Mouse (Mus musculus) midbrain, embryonic 12.5 days (tissue): ENCODE data around the gene Clec2d. TPM values are rescaled to one million over a fixed set of nuclear protein-coding genes. Genes with fewer than 3 reads are reported as not detected.

ENCODE experiments used
- ATAC-seq: fragments of 200-750 bp; cut with Nextera tagmentation; 2 replicates; pipeline ENCODE4 v1.8.0; 2017; ENCODE audit warnings: low read depth, moderate TSS enrichment, moderate library complexity; ENCODE audit not compliant: low FRiP score
- H3K27ac ChIP-seq: fragments of 300-500 bp; sonication (generic); replicated peaks from 2 replicates; pipeline ENCODE4 v1.5.1; 2016; ENCODE audit warnings: mild to moderate bottlenecking
- H3K27me3 ChIP-seq: fragments of 300-500 bp; sonication (generic); 2 replicates; pipeline ENCODE4 v1.6.1; 2016; ENCODE audit warnings: mild to moderate bottlenecking
- H3K36me3 ChIP-seq: fragments of 300-500 bp; sonication (generic); 2 replicates; pipeline ENCODE4 v1.6.1; 2016
- H3K4me1 ChIP-seq: fragments of 300-500 bp; sonication (generic); 2 replicates; pipeline ENCODE4 v1.6.1; 2016
- H3K4me2 ChIP-seq: fragments of 300-500 bp; sonication (generic); replicated peaks from 2 replicates; pipeline ENCODE4 v1.6.1; 2016; ENCODE audit warnings: mild to moderate bottlenecking, moderate library complexity
- H3K4me3 ChIP-seq: fragments of 300-500 bp; sonication (generic); 2 replicates; pipeline ENCODE4 v1.5.1; 2016; ENCODE audit warnings: mild to moderate bottlenecking
- H3K9ac ChIP-seq: fragments of 300-500 bp; sonication (generic); replicated peaks from 2 replicates; pipeline ENCODE4 v1.6.1; 2016; ENCODE audit warnings: mild to moderate bottlenecking, moderate library complexity
- H3K9me3 ChIP-seq: fragments of 300-500 bp; sonication (generic); 2 replicates; pipeline ENCODE4 v1.6.1; 2016; ENCODE audit warnings: mild to moderate bottlenecking
- WGBS: fragments of 180-500 bp; shearing (Covaris S2); methylation state at CpG from one replicate; pipeline ENCODE4 v1.1.7; 2016; 5-methylcytosine and 5-hydroxymethylcytosine counted together
- polyA plus RNA-seq: library from polyadenylated mRNA; unstranded; fragments of >200 nt; fragmentation: Nextera tagmentation; extraction: Ambion mirVana; gene quantifications from 2 replicates; pipeline ENCODE4 v1.2.1, GENCODE M21; 2016

Clec2d gene
- polyA plus RNA-seq, 1 experiment from 2014 or later, result 0.14 TPM

GRCm38 (mm10) chr6:129216721-129217230, 36.4 kb downstream of the Clec2d start:
- no peak for ATAC-seq
- WGBS, result 89% methylated on average over 3 of the region's 3 CpGs
- no peak overlapping the region for H3K27ac ChIP-seq

GRCm38 (mm10) chr6:129218191-129218696, 37.8 kb downstream of the Clec2d start:
- Histone ChIP-seq H3K36me3 (no peaks in the 10 kb centered on the region), H3K27me3 (no peaks in the 10 kb centered on the region)
- 87% methylated on average over 5 of the region's 5 CpGs for WGBS

More at GRCm38 (mm10) chr6:129216721-129217230, 36.4 kb downstream of the Clec2d start:
- Histone ChIP-seq H3K9me3 (no peaks in the 10 kb centered on the region), H3K36me3 (no peaks in the 10 kb centered on the region), H3K4me1 (no peaks in the 10 kb centered on the region), H3K9ac (no peak overlapping the region), H3K4me2 (no peak overlapping the region), H3K4me3 (no peak overlapping the region), H3K27me3 (no peaks in the 10 kb centered on the region)

GRCm38 (mm10) chr6:129219897-129220517, 39.6 kb downstream of the Clec2d start:
- no peaks in the 10 kb centered on the region for H3K27me3 ChIP-seq
- H3K9ac ChIP-seq, result no peak overlapping the region
- H3K9me3 ChIP-seq, result no peaks in the 10 kb centered on the region
- no peak overlapping the region for H3K4me3 ChIP-seq
- no peaks in the 10 kb centered on the region for H3K36me3 ChIP-seq
- H3K4me2 ChIP-seq, result no peak overlapping the region
- no peaks in the 10 kb centered on the region for H3K4me1 ChIP-seq
- H3K27ac ChIP-seq, result no peak overlapping the region
- 74% methylated on average over 3 of the region's 3 CpGs for WGBS
- ATAC-seq, result no peak

More at GRCm38 (mm10) chr6:129218191-129218696, 37.8 kb downstream of the Clec2d start:
- H3K4me3 ChIP-seq, result no peak overlapping the region
- no peaks in the 10 kb centered on the region for H3K9me3 ChIP-seq
- H3K27ac ChIP-seq, result no peak overlapping the region
- H3K9ac ChIP-seq, result no peak overlapping the region
- H3K4me1 ChIP-seq, result no peaks in the 10 kb centered on the region
- no peak for ATAC-seq
- H3K4me2 ChIP-seq, result no peak overlapping the region

- WGBS, result 82% methylated on average over 1 of the region's 1 CpGs
- no peaks in the 10 kb centered on the region for H3K9me3 ChIP-seq
- H3K4me1 ChIP-seq, result no peaks in the 10 kb centered on the region
- H3K4me2 ChIP-seq, result no peak overlapping the region
- H3K9ac ChIP-seq, result no peak overlapping the region
- H3K4me3 ChIP-seq, result no peak overlapping the region
- H3K27me3 ChIP-seq, result no peaks in the 10 kb centered on the region
- no peak overlapping the region for H3K27ac ChIP-seq
- ATAC-seq, result no peak
- H3K36me3 ChIP-seq, result no peaks in the 10 kb centered on the region
Measured at GRCm38 (mm10) chr6:129221053-129221452, 40.6 kb downstream of the Clec2d start.

- H3K4me1 ChIP-seq, result no peaks in the 10 kb centered on the region
- H3K4me2 ChIP-seq, result no peak overlapping the region
- no peaks in the 10 kb centered on the region for H3K9me3 ChIP-seq
- no peak overlapping the region for H3K27ac ChIP-seq
- H3K27me3 ChIP-seq, result no peaks in the 10 kb centered on the region
- no peak for ATAC-seq
- no peak overlapping the region for H3K9ac ChIP-seq
- no peak overlapping the region for H3K4me3 ChIP-seq
- WGBS, result 93% methylated on average over 3 of the region's 3 CpGs
- H3K36me3 ChIP-seq, result no peaks in the 10 kb centered on the region
Measured at GRCm38 (mm10) chr6:129222188-129222800, 41.9 kb downstream of the Clec2d start.

GRCm38 (mm10) chr6:129223611-129224010, 43.2 kb downstream of the Clec2d start:
- no peak overlapping the region for H3K9ac ChIP-seq
- no peaks in the 10 kb centered on the region for H3K4me1 ChIP-seq
- no peaks in the 10 kb centered on the region for H3K36me3 ChIP-seq
- 79% methylated on average over 2 of the region's 2 CpGs for WGBS
- no peaks in the 10 kb centered on the region for H3K9me3 ChIP-seq
- no peaks in the 10 kb centered on the region for H3K27me3 ChIP-seq
- H3K4me3 ChIP-seq, result no peak overlapping the region
- no peak for ATAC-seq
- H3K27ac ChIP-seq, result no peak overlapping the region
- no peak overlapping the region for H3K4me2 ChIP-seq

- H3K27ac ChIP-seq, result no peak overlapping the region
- H3K4me3 ChIP-seq, result no peak overlapping the region
- no peaks in the 10 kb centered on the region for H3K27me3 ChIP-seq
- no peak for ATAC-seq
- no peaks in the 10 kb centered on the region for H3K9me3 ChIP-seq
- H3K4me2 ChIP-seq, result no peak overlapping the region
- WGBS, result 85% methylated on average over 1 of the region's 1 CpGs
- no peaks in the 10 kb centered on the region for H3K4me1 ChIP-seq
- H3K36me3 ChIP-seq, result no peaks in the 10 kb centered on the region
- no peak overlapping the region for H3K9ac ChIP-seq
Measured at GRCm38 (mm10) chr6:129224090-129224489, 43.7 kb downstream of the Clec2d start.

GRCm38 (mm10) chr6:129225078-129225477, 44.7 kb downstream of the Clec2d start:
- H3K4me3 ChIP-seq, result no peak overlapping the region
- WGBS, result 84% methylated on average over 2 of the region's 2 CpGs
- H3K4me2 ChIP-seq, result no peak overlapping the region
- no peak for ATAC-seq
- H3K27ac ChIP-seq, result no peak overlapping the region
- H3K9ac ChIP-seq, result no peak overlapping the region
- no peaks in the 10 kb centered on the region for H3K27me3 ChIP-seq
- H3K36me3 ChIP-seq, result no peaks in the 10 kb centered on the region
- H3K9me3 ChIP-seq, result no peaks in the 10 kb centered on the region
- H3K4me1 ChIP-seq, result no peaks in the 10 kb centered on the region

GRCm38 (mm10) chr6:129228935-129229773, 48.7 kb downstream of the Clec2d start:
- Histone ChIP-seq H3K4me2 (no peak overlapping the region), H3K27me3 (no peaks in the 10 kb centered on the region), H3K27ac (no peak overlapping the region), H3K36me3 (no peaks in the 10 kb centered on the region), H3K4me1 (no peaks in the 10 kb centered on the region), H3K9ac (no peak overlapping the region), H3K4me3 (no peak overlapping the region), H3K9me3 (no peaks in the 10 kb centered on the region)
- WGBS, result 71% methylated on average over 3 of the region's 3 CpGs
- ATAC-seq, result no peak

GRCm38 (mm10) chr6:129229774-129230578, 49.6 kb downstream of the Clec2d start:
- no peaks in the 10 kb centered on the region for H3K36me3 ChIP-seq
- no peak overlapping the region for H3K4me2 ChIP-seq
- H3K4me1 ChIP-seq, result no peaks in the 10 kb centered on the region
- no peak overlapping the region for H3K27ac ChIP-seq
- no peak for ATAC-seq
- H3K9me3 ChIP-seq, result no peaks in the 10 kb centered on the region
- no peaks in the 10 kb centered on the region for H3K27me3 ChIP-seq
- no peak overlapping the region for H3K4me3 ChIP-seq
- H3K9ac ChIP-seq, result no peak overlapping the region
- WGBS, result 79% methylated on average over 3 of the region's 3 CpGs

GRCm38 (mm10) chr6:129232005-129232841, 51.8 kb downstream of the Clec2d start:
- H3K4me2 ChIP-seq, result no peak overlapping the region
- H3K36me3 ChIP-seq, result no peaks in the 10 kb centered on the region
- no peaks in the 10 kb centered on the region for H3K4me1 ChIP-seq
- H3K9ac ChIP-seq, result no peak overlapping the region
- no peak for ATAC-seq
- H3K9me3 ChIP-seq, result no peaks in the 10 kb centered on the region
- 78% methylated on average over 5 of the region's 5 CpGs for WGBS
- H3K27me3 ChIP-seq, result no peaks in the 10 kb centered on the region
- H3K4me3 ChIP-seq, result no peak overlapping the region
- H3K27ac ChIP-seq, result no peak overlapping the region
